In the genomic region with DNA sequence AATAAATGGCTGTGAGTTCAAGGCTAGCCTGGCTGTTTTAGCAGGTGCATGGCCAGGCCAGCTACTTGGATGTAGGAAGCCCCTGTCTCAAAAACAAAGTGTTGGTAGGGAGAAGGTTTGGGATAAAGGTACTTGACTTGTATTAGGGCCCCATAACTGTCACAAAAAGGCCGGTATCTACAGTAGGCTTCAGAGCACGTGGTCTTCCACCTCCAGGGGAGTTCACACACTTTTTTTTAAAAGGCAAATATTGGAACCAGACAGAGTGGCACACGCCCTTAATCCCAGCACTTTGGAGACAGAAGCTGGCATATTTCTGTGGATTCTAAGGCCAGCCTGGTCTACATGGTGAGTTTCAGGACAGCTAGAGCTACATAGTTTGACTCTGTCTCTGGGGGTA, we compare ENCODE assay signal across 23 mouse cellular contexts. TPM values are rescaled to one million over a fixed set of nuclear protein-coding genes. Genes with fewer than 3 reads are reported as not detected.
DNase-seq lines count a peak whose midpoint lies in the region; ATAC-seq and TF ChIP-seq lines count a peak whose summit lies in the region.
"Had no signal": no experiment of that assay in that cellular context is flagged by ENCODE, and none has a peak within 500 bp of the region (broad histone marks: within the 10 kb centered on the region; RNA-seq: fewer than 3 reads in every experiment).

No protein-coding gene starts in this region.

- DNase-seq in liver, adult 2 months (ENCODE audit: extremely low read depth, low read depth, low spot score), result no peak
- no peak for DNase-seq in liver
- peak; percentile 59 for DNase-seq in A20 (ENCODE audit: low read depth, low spot score)
- no peak for DNase-seq in liver, embryonic 13.5 days
- no peak for DNase-seq in embryo, embryonic 9.5 days (ENCODE audit: extremely low spot score)
- no peak for DNase-seq in lung, adult 18-20 months
- no peak for DNase-seq in right cerebral cortex, postnatal 14 days
- DNase-seq: adrenal gland, postnatal 10 days; kidney, postnatal 10 days; right cerebral cortex, postnatal 4 days; thymus, postnatal 4 days had no signal

- peaks cover 5% of the 10 kb centered on the region; the same call in 1 of the 2 replicates for H3K9me3 ChIP-seq in E14TG2a.4 (ENCODE audit: low read length)
- H3K9me3 ChIP-seq in liver, embryonic 13.5 days (replicated peaks), result no peaks in the 10 kb centered on the region
- H3K9me3 ChIP-seq: forebrain, embryonic 12.5 days; limb, embryonic 15.5 days had no signal

- H3K4me2 ChIP-seq in liver, embryonic 13.5 days, result peak overlapping the region; percentile 91

- no peak for TF ChIP-seq CTCF in liver, adult 2 months (IDR thresholded peaks at IDR 0.05; ENCODE audit: low read depth, low read length)
- TF ChIP-seq CTCF in E14TG2a.4 (conservative IDR thresholded peaks at IDR 0.05; ENCODE audit: low read length), result no peak

- no peak for TF ChIP-seq POLR2A in liver, adult 2 months (IDR thresholded peaks at IDR 0.05; ENCODE audit: extremely low read depth, insufficient read depth, low read length)

- H3K4me3 ChIP-seq in liver, adult 2 months (ENCODE audit: insufficient read depth, low read depth, low read length), result no peak overlapping the region
- H3K4me3 ChIP-seq in E14TG2a.4 (replicated peaks; ENCODE audit: low read length), result 0 out of 2 replicates have a peak overlapping the region, but pooled peaks have one; percentile 89
- H3K4me3 ChIP-seq in liver, embryonic 13.5 days (replicated peaks), result no peak overlapping the region

- ATAC-seq in liver, embryonic 13.5 days (ENCODE audit: low read depth), result no peak

- 0 out of 2 replicates have a peak, but pooled peaks cover 2% of the 10 kb centered on the region for H3K4me1 ChIP-seq in liver, adult 2 months (ENCODE audit: control insufficient read depth, insufficient read depth, low read length)
- peaks cover 70% of the 10 kb centered on the region for H3K4me1 ChIP-seq in E14TG2a.4 (replicated peaks; ENCODE audit: low read depth, low read length)
- peaks cover 36% of the 10 kb centered on the region for H3K4me1 ChIP-seq in liver, embryonic 13.5 days (replicated peaks)

- H3K36me3 ChIP-seq in liver, adult 2 months (ENCODE audit: control insufficient read depth, insufficient read depth, low read length), result no peaks in the 10 kb centered on the region
- H3K36me3 ChIP-seq in E14TG2a.4 (ENCODE audit: insufficient read depth, low read length), result peaks cover 28% of the 10 kb centered on the region
- peaks cover 10% of the 10 kb centered on the region for H3K36me3 ChIP-seq in liver, embryonic 13.5 days

- peak overlapping the region; percentile 24; the same call in 1 of the 2 replicates for H3K27ac ChIP-seq in liver, adult 2 months (replicated peaks; ENCODE audit: insufficient read depth, low read depth, low read length)
- H3K27ac ChIP-seq in liver, embryonic 13.5 days, result peak overlapping the region; percentile 6; the same call in 1 of the 2 replicates
- H3K27ac ChIP-seq: forebrain, embryonic 12.5 days; heart, embryonic 13.5 days; limb, embryonic 15.5 days had no signal

- no peak overlapping the region for H3K9ac ChIP-seq in liver, adult 2 months (ENCODE audit: low read depth, low read length)
- H3K9ac ChIP-seq in liver, embryonic 13.5 days, result no peak overlapping the region
- H3K9ac ChIP-seq: limb, embryonic 15.5 days had no signal

- no peaks in the 10 kb centered on the region for H3K79me2 ChIP-seq in liver, adult 2 months (ENCODE audit: control insufficient read depth, insufficient read depth, low read length)

- 79% methylated on average over 3 of the region's 3 CpGs for WGBS in liver, adult 2 months
- WGBS in liver, embryonic 13.5 days (ENCODE audit: insufficient replicate concordance), result 45% methylated on average over 3 of the region's 3 CpGs

- H3K27me3 ChIP-seq in liver, adult 2 months (ENCODE audit: control insufficient read depth, insufficient read depth, low read length), result no peaks in the 10 kb centered on the region
- H3K27me3 ChIP-seq in E14TG2a.4 (ENCODE audit: insufficient read depth, low read length), result no peaks in the 10 kb centered on the region; the same call in 1 of the 2 replicates
- peaks cover 6% of the 10 kb centered on the region for H3K27me3 ChIP-seq in liver, embryonic 13.5 days

RNA-seq across cellular contexts. Expression of a gene that starts 0.9 kb away (rescaled TPM):
- 0.55 and 1.0 TPM in 2 replicates for total RNA-seq in liver, adult 2 months (2014; rRNA removed)
- 0.52 and 0.92 TPM in 2 replicates for polyA plus RNA-seq in liver, adult 2 months (2012; rRNA removed)
- polyA plus RNA-seq in liver, embryonic 13.5 days (2015; fragmentation: Nextera tagmentation; extraction: Ambion mirVana), result 1.2 TPM in 2 replicates

RNA-seq across cellular contexts. Expression of a gene that starts 1.0 kb away (rescaled TPM):
- total RNA-seq in liver, adult 2 months (2014; rRNA removed), result 1.9 and 2.1 TPM in 2 replicates
- 3.3 and 5.0 TPM in 2 replicates for polyA plus RNA-seq in liver, adult 2 months (2012; rRNA removed)
- polyA plus RNA-seq in liver, embryonic 13.5 days (2015; fragmentation: Nextera tagmentation; extraction: Ambion mirVana), result 2.7 and 4.0 TPM in 2 replicates
- total RNA-seq: ES-E14; gastrocnemius, adult 8-10 months; midbrain, postnatal 0 days had no signal
- polyA plus RNA-seq: forebrain, embryonic 12.5 days; testis, adult 2 months had no signal

RNA-seq across cellular contexts. Expression of a gene that starts 7.1 kb away (rescaled TPM):
- 46.1 and 57.6 TPM in 2 replicates for total RNA-seq in liver, adult 2 months (2014; rRNA removed)
- 48.1 and 86.4 TPM in 2 replicates for polyA plus RNA-seq in liver, adult 2 months (2012; rRNA removed)
- 65.8 and 80.0 TPM in 2 replicates for polyA plus RNA-seq in liver, embryonic 13.5 days (2015; fragmentation: Nextera tagmentation; extraction: Ambion mirVana)
- total RNA-seq: ES-E14 had no signal

RNA-seq across cellular contexts. Expression of a gene that starts 24.7 kb away (rescaled TPM):
- total RNA-seq in liver, adult 2 months (2014; rRNA removed), result 0.18 and 0.74 TPM in 2 replicates
- polyA plus RNA-seq in liver, adult 2 months (2012; rRNA removed), result 0.65 and 0.70 TPM in 2 replicates
- polyA plus RNA-seq in liver, embryonic 13.5 days (2015; fragmentation: Nextera tagmentation; extraction: Ambion mirVana), result 4.6 and 4.7 TPM in 2 replicates
- total RNA-seq: common myeloid progenitor, adult 5-6 weeks; hematopoietic stem cell, adult 5-6 weeks; neutrophil, adult 5-6 weeks had no signal

RNA-seq across cellular contexts. Expression of a gene that starts 36.8 kb away (rescaled TPM):
- not detected in 2 replicates for total RNA-seq in liver, adult 2 months (2014; rRNA removed)
- not detected in 2 replicates for polyA plus RNA-seq in liver, adult 2 months (2012; rRNA removed)
- polyA plus RNA-seq in liver, embryonic 13.5 days (2015; fragmentation: Nextera tagmentation; extraction: Ambion mirVana), result 0.16 and 0.20 TPM in 2 replicates
- total RNA-seq: adrenal gland, postnatal 10 days; common myeloid progenitor, adult 5-6 weeks; gastrocnemius, adult 8-10 months; hematopoietic stem cell, adult 5-6 weeks; neutrophil, adult 5-6 weeks had no signal
- polyA plus RNA-seq: activated CD4-positive, CD25-positive, alpha-beta regulatory T cell, adult 4 months had no signal
